Mouse (Mus musculus): ENCODE results near the gene Satl1. TPM values are rescaled to one million over a fixed set of nuclear protein-coding genes. Genes with fewer than 3 reads are reported as not detected.
A peak's percentile ranks its signal among the peaks of the same experiment; 100 is the strongest.
"Not testable (repeated sequence)": the region's sequence is repeated elsewhere in the genome, so short reads cannot be mapped to it uniquely, and the experiment has no call there.

Satl1 gene
- under 1 TPM in 1 of 3 experiments, not detected in 2; 0.25 TPM for polyA plus RNA-seq (2017; shearing (Covaris generic))

- ATAC-seq = no peak
Measured at GRCm38 (mm10) chrX:112406679-112407078, at the start of gene Satl1. Satl1 (minus strand) TSS chrX:112406779.

- ATAC-seq = no peak
Measured at GRCm38 (mm10) chrX:112438064-112438463, 31.5 kb upstream of the Satl1 start.

- no peak for ATAC-seq
Measured at GRCm38 (mm10) chrX:112437580-112437979, 31.0 kb upstream of the Satl1 start.

- ATAC-seq = not testable (repeated sequence)
Measured at GRCm38 (mm10) chrX:112422998-112423397, 16.4 kb upstream of the Satl1 start.

- ATAC-seq = no peak
Measured at GRCm38 (mm10) chrX:112412309-112412708, 5.7 kb upstream of the Satl1 start.

- ATAC-seq = peak; percentile 91
Measured at GRCm38 (mm10) chrX:112370577-112371410, 35.8 kb downstream of the Satl1 start.

- ATAC-seq = no peak
Measured at GRCm38 (mm10) chrX:112368426-112368825, 38.2 kb downstream of the Satl1 start.

GRCm38 (mm10) chrX:112348395-112348791 is 58.2 kb downstream of the Satl1 start:
- ATAC-seq = no peak

- no peak for ATAC-seq
Measured at GRCm38 (mm10) chrX:112347467-112348394, 58.8 kb downstream of the Satl1 start.

GRCm38 (mm10) chrX:112339486-112339885 is 67.1 kb downstream of the Satl1 start:
- ATAC-seq = no peak

Other genes with a start within 250 kb of the Satl1 start
- not detected for gene 4933403O08Rik, start 167.7 kb downstream of the Satl1 start, polyA plus RNA-seq (2017; shearing (Covaris generic))
- gene Apool, start 95.4 kb downstream of the Satl1 start, polyA plus RNA-seq (2017; shearing (Covaris generic)) = 10 to 100 TPM; 31.7 to 41.1 (median 33.4) TPM
- gene 2010106E10Rik, start 88.5 kb upstream of the Satl1 start, polyA plus RNA-seq (2017; shearing (Covaris generic)) = not detected
- under 1 TPM in 1 of 3 experiments, not detected in 2; 0.12 TPM for gene Zfp711, start 193.7 kb upstream of the Satl1 start, polyA plus RNA-seq (2017; shearing (Covaris generic))